Mouse (Mus musculus) MEL-GATA-1-ER (cell line): ENCODE data around the gene Klrb1c.
"Not testable (repeated sequence)": the region's sequence is repeated elsewhere in the genome, so short reads cannot be mapped to it uniquely, and the experiment has no call there.

ENCODE experiments used
- DNase-seq: peaks from one replicate; pipeline ENCODE4 v3.0.0-alpha.2; 2012; ENCODE audit warnings: low read depth; ENCODE audit errors: extremely low read depth

The Klrb1c gene

DNA sequence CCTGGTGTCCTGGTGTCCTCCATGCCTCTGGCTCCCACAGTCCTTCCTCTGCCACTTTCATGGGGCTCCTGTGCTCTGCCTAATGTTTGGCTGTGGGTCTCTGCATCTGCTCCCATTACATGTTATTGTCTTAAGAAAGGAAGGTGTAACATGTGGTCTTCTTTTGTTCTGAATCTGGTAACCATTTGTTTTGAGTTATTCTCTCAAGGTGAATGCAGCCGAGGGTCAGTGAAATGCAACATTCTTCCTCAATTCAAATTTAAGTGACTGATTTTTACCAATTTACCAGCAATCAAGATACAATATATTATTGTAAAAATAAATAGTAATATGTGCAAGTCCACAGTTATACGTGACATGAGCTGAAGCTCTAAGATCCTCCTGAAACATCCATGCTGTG lies at the start of gene Klrb1c:
Gene Klrb1c, minus strand, starts transcription at position 101 of the 400 bp plus-strand sequence.
- DNase-seq = no peak

DNA sequence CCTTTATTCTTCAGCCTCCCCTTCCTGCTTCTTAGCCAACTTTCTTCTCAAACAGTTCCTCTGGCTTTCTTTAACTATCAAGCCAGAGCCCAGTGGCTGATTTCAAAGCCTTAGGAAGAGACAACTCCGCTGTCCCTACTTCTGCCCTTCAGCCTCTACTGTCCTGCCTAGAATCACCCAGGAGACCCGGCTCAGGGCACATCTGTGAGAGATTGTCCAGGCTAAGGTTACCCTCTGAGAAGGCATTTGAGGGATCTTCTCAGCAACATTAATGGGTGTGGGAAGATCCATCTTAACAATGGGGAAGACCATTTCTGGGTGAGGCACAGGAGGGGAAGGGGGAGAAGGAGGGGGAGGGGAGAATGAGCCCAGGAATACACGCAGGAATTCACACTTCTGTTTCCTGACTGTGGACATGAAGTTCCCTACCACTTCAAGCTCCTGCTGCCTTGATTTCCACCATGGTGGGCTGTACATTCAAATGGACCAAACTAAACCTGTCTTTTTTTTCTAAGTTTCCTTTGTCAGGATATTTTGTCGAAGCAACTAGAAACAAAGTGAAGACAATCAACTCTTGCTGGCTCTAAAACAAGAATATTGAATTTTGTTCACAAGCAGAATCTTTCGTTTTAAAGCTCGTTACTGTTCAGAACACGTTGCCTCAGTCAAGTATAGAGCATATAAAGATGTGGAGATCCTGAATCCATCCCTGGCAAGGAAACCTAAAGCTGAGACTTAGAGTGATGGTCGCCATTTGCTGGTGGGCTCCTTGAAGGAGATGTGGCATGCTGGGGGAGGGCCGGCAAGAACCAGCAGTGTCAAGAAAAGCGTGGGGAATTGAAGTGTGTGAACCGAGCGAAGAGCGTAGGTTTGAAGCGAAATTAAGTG lies 48.7 kb upstream of the Klrb1c start:
- peak; percentile 73 for DNase-seq

DNA sequence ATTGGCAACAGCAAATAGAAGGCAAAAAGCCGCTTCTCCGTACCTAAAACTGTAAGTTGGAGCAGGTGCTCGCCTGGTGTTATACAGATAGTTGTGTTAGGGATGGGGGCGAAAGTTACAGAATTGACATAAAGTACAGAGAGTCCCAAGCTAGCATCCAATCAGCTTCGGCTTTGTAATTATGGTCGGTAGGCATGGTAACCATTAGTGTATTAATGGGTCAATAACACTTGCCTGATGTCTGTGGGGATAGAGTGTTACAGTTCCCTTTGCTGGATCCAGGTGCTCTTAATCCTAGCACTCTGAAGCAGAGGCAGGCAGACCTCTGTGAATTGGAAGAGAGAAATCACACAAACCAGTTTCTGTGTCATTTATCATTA lies 47.9 kb upstream of the Klrb1c start:
- peak; percentile 52 for DNase-seq

DNA sequence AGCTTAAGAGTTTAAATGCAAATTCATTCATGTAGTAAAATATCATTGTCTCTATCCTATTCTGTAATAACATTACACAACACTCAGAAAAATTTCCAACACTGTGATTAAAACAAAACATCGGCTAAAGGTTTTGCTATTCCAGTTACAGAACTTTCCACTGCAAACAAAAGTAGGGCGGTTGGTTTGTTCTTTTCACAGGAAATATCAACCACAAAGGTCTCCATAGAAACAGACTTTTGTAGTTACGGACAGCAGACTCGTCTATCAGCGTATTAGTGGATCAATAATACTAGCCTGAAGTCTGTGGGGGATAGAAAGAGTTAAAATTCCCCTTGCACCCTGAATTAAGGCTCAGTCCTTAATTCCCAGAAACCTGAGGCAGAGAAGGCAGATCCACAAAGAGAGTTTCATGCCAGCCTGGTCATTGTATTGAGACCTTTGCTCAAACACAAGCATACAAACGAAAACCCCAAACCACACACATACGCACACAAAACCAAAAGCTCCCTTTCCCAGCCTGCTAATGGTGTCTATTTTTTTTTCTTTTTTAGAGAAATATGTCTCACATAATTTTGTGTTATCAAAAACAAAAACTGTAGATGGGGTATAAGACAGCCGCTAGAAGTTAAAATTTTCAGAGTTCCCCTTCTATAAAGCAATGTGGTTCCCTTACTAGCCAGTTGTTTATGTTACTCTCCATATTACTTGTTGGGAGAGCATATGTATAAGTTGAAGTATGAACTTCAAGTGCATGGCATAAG lies 47.4 kb upstream of the Klrb1c start:
- DNase-seq = no peak

GRCm38 (mm10) chr6:128835571-128835970 lies 46.6 kb upstream of the Klrb1c start:
- no peak for DNase-seq

DNA sequence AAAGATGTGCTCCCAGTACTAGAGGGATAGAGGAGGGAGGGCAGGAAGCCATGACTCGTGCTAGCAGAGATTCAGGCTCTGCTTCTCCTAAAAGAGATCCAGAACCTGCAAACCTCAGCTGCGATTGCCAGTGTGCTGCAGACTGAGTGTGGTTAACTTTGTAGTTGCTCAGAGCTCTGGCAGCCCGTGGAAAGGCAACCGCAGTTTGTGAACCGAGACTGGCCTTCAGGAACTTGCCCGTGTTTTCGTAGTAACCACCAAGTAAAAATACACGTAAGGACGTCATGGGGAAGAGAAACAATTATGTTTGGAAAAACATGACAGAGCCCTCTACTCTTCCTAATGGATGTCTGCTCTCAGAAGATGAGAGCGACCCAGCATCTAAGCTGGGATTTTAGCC lies 44.0 kb upstream of the Klrb1c start:
- DNase-seq = no peak

DNA sequence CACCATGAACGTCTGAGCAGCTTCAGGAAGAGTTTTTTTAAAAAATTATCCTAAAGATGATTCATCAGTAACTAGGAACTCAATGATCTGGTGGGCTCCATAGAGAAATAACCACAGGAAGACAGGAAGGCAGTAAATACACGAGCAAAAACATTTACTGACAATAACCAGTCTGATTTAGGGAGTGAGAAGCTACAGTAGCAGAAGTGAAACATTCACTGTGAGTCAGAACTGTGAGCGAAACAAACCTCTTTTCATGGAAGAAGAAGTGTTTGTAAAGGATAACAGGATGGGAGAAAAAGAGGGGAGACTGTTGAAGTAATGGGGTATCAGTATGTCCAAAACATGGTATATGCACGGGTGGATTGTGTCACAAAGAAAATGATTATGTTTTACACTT lies 40.8 kb upstream of the Klrb1c start:
- DNase-seq = no peak

DNA sequence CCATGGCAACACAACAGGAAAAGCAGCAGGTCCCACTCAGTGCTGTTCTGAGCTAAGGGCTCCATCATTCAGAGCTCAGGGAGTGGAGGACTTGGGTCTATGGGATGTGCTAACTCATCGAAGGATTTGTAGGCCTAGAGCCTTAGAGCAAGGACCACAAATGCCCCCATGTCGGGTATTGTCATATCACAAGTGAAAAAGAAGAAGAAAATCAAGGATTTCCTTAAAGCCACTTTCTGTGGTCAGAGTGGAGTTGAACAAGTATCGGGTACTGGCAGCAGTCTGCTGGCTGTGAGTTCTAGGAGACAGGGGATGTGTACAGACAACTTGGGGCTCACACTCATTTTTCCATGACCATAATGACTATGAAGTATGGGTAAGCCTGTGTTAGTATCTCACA lies 37.8 kb upstream of the Klrb1c start:
- no peak for DNase-seq

- DNase-seq = no peak
Measured at GRCm38 (mm10) chr6:128826132-128826531, 37.1 kb upstream of the Klrb1c start, which contains the start of the genes Gm44511 and Klrb1b. Gm44511 (minus strand) TSS chr6:128826315. Klrb1b (minus strand) TSS chr6:128826331.

GRCm38 (mm10) chr6:128818083-128818802 lies 29.2 kb upstream of the Klrb1c start:
- no peak for DNase-seq

GRCm38 (mm10) chr6:128808532-128808931 lies 19.5 kb upstream of the Klrb1c start:
- DNase-seq = no peak

DNA sequence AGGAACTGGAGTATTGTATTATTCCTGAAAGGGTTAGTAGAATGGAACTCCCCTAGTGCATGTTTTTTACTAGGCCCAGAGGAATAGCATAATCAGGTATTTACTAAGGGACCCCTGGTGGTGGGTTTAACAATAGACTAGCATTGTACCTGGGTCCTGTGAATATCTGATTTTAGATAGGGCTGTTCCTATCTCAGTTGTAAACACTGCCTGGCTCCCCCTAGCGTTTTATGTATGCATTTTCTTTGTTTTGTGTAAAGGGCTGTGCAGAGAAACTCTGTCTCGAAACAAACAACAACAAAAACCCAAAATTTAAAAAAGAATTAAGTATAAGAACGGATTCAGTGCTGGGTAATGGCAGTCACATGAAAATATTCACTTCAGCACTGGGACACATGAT lies 18.0 kb upstream of the Klrb1c start:
- DNase-seq = no peak

DNA sequence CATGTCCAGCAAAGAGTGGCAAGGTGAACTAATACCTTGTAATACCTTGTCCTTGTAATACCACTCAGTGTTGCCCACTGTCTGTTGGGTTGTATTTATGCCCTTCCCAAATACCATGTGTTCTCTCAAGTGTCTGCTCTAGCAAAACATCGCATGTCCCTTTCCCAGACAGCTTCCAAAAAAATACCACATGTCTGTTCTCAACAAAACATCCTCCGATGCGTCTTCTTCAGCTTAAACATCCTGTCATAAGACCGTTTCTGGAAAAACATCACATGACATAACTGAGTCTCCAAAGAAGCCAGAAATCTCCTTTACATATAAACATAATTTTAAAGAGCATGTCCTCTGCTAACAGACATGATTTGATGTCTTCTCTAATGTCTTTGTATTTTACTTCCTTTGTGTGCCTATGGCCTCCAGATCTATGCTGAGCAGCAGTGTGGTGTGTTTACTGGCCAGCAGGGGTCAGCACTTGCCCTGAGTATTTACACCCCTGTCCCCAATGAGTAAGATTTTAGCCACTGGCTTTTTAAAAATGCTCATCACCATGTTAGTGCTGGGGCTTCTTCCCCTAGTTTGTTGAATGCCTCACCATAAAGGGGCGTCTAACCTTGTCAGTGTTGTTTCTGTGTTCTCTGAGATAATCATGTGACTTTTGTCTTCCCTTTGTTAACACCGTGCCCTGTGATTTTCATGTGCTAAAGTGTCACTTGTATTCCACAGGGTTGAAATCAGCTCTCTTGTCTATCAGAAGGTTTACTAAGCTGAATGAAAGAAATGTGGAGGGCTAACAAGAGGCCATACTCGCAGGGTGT lies 16.0 kb upstream of the Klrb1c start:
- DNase-seq = peak; percentile 54

- peak; percentile 96 for DNase-seq
Measured at GRCm38 (mm10) chr6:128802999-128803857, 14.2 kb upstream of the Klrb1c start.

- DNase-seq = no peak
Measured at GRCm38 (mm10) chr6:128802557-128802956, 13.5 kb upstream of the Klrb1c start.

- not testable (repeated sequence) for DNase-seq
Measured at GRCm38 (mm10) chr6:128800696-128801095, 11.7 kb upstream of the Klrb1c start.

GRCm38 (mm10) chr6:128799896-128800270 lies 10.9 kb upstream of the Klrb1c start:
- no peak for DNase-seq

DNA sequence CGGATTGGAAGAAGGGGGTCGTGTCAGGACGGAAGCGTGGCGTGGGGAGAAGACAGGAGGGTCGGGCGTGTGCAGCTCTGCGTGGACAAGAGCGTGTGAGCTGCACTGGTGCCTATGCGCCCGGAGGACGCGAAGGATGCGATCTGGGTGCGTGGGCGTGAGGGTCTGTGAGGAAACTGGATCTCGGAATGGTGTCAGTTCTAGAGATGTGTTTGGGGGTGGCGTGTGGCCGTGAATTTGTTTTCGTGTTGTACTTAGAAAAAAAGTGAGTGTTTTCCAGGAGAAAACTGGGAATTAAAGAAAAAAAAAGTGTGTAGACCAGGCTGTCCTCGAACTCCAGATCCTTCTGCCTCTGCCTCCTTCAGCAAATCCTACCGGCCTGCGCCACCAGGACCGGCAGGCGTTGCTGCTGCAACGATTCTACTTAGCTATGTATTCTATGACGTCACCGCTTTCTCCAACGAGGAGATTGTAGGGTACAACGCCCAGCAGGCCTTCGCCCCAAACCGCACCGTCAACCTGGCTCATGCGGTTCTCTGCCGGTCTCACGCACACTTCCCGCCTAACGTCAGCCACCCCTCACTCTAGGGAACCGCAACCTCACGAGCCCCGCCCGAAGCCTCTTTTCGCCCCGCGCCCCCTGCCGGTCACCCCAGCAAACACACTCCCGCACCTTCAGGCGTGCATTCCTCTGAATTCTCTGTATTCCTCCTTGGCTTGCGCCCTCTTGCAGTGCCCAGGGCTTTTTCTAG lies 10.3 kb upstream of the Klrb1c start:
- not testable (repeated sequence) for DNase-seq

DNA sequence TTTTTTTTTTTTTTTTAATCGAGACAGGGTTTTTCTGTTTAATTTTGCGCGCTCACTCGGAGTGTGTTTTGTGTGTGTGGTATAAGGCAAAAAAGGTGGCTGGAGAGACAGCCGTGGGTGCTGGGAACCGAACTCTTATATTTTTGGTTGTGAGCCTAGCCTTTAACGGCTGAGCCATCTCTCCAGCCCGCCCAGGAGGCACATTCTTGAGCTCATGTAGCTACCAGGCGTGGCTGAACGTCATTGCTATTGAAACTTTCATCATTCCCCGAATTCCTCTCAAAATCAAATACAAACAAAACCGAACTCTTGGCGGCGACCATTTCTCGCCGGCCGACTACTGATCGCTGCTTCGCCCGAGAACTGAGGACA lies 9.7 kb upstream of the Klrb1c start:
- peak; percentile 41 for DNase-seq
